Mouse (Mus musculus) neural tube, embryonic 15.5 days (tissue): ENCODE results near the gene Il4ra. TPM values are rescaled to one million over a fixed set of nuclear protein-coding genes. Genes with fewer than 3 reads are reported as not detected.

Experiments used
- ATAC-seq: fragments of 200-750 bp; cut with Nextera tagmentation; 2 replicates; pipeline ENCODE4 v1.8.0; 2017; ENCODE audit warnings: mild to moderate bottlenecking, moderate TSS enrichment, moderate library complexity; ENCODE audit not compliant: low FRiP score
- H3K27ac ChIP-seq: fragments of 300-500 bp; sonication (generic); replicated peaks from 2 replicates; pipeline ENCODE4 v1.5.1; 2015; ENCODE audit warnings: mild to moderate bottlenecking, inconsistent platforms
- H3K27me3 ChIP-seq: fragments of 300-500 bp; sonication (generic); replicated peaks from 2 replicates; pipeline ENCODE4 v1.6.1; 2015; ENCODE audit warnings: inconsistent platforms
- H3K36me3 ChIP-seq: fragments of 300-500 bp; sonication (generic); 2 replicates; pipeline ENCODE4 v1.6.1; 2015; ENCODE audit warnings: inconsistent platforms
- H3K4me1 ChIP-seq: fragments of 300-500 bp; sonication (generic); 2 replicates; pipeline ENCODE4 v1.6.1; 2015; ENCODE audit warnings: inconsistent platforms
- H3K4me2 ChIP-seq: fragments of 300-500 bp; sonication (generic); 2 replicates; pipeline ENCODE4 v1.6.1; 2015; ENCODE audit warnings: inconsistent platforms, mild to moderate bottlenecking, moderate library complexity
- H3K4me3 ChIP-seq: fragments of 300-500 bp; sonication (generic); replicated peaks from 2 replicates; pipeline ENCODE4 v1.5.1; 2015; ENCODE audit warnings: mild to moderate bottlenecking, inconsistent platforms
- H3K9ac ChIP-seq: fragments of 300-500 bp; sonication (generic); replicated peaks from 2 replicates; pipeline ENCODE4 v1.6.1; 2015; ENCODE audit warnings: mild to moderate bottlenecking, inconsistent platforms
- H3K9me3 ChIP-seq: fragments of 300-500 bp; sonication (generic); replicated peaks from 2 replicates; pipeline ENCODE4 v1.6.1; 2016; ENCODE audit warnings: inconsistent platforms
- WGBS: fragments of 180-500 bp; shearing (Covaris S2); methylation state at CpG from one replicate; pipeline ENCODE4 v1.1.7; 2015; ENCODE audit warnings: mixed read lengths; 5-methylcytosine and 5-hydroxymethylcytosine counted together
- polyA plus RNA-seq: library from polyadenylated mRNA; unstranded; fragments of >200 nt; fragmentation: Nextera tagmentation; extraction: Ambion mirVana; gene quantifications from 2 replicates; pipeline ENCODE4 v1.2.1, GENCODE M21; 2015

The Il4ra gene
- polyA plus RNA-seq, 1 experiment from 2014 or later = 5.3 TPM

GRCm38 (mm10) chr7:125603185-125603631 lies 51.3 kb downstream of the Il4ra start, which contains the start of gene Il21r:
Gene Il21r (plus strand): TSS chr7:125603429.
- no peak for ATAC-seq
- no peaks in the 10 kb centered on the region for H3K4me1 ChIP-seq
- WGBS = 79% methylated on average over 11 of the region's 11 CpGs
- H3K36me3 ChIP-seq = no peaks in the 10 kb centered on the region
- no peak within 1 kb of the TSS for H3K4me2 ChIP-seq
- H3K27me3 ChIP-seq = no peaks in the 10 kb centered on the region
- H3K9me3 ChIP-seq = no peaks in the 10 kb centered on the region
- H3K9ac ChIP-seq = no peak within 1 kb of the TSS
- H3K4me3 ChIP-seq = no peak within 1 kb of the TSS
- H3K27ac ChIP-seq = no peak within 1 kb of the TSS

GRCm38 (mm10) chr7:125604362-125605319 lies 52.7 kb downstream of the Il4ra start:
- Histone ChIP-seq H3K4me3 (no peak overlapping the region), H3K36me3 (no peaks in the 10 kb centered on the region), H3K4me2 (no peak overlapping the region), H3K27ac (no peak overlapping the region), H3K9me3 (0 out of 2 replicates have a peak, but pooled peaks cover 3% of the 10 kb centered on the region), H3K9ac (no peak overlapping the region), H3K4me1 (no peaks in the 10 kb centered on the region), H3K27me3 (no peaks in the 10 kb centered on the region)
- ATAC-seq = no peak
- 87% methylated on average over 12 of the region's 12 CpGs for WGBS

- no peak for ATAC-seq
- no peaks in the 10 kb centered on the region for H3K27me3 ChIP-seq
- H3K27ac ChIP-seq = no peak overlapping the region
- H3K9ac ChIP-seq = no peak overlapping the region
- H3K9me3 ChIP-seq = 0 out of 2 replicates have a peak, but pooled peaks cover 3% of the 10 kb centered on the region
- 73% methylated on average over 4 of the region's 4 CpGs for WGBS
- H3K4me3 ChIP-seq = no peak overlapping the region
- no peaks in the 10 kb centered on the region for H3K36me3 ChIP-seq
- no peaks in the 10 kb centered on the region for H3K4me1 ChIP-seq
- H3K4me2 ChIP-seq = no peak overlapping the region
Observed at GRCm38 (mm10) chr7:125605725-125606139, 53.8 kb downstream of the Il4ra start.

GRCm38 (mm10) chr7:125606265-125607164 lies 54.6 kb downstream of the Il4ra start:
- whole genome bisulfite sequencing = 57% methylated on average over 2 of the region's 2 CpGs
- 0 out of 2 replicates have a peak, but pooled peaks cover 3% of the 10 kb centered on the region for H3K9me3 ChIP-seq
- ATAC-seq = no peak
- no peaks in the 10 kb centered on the region for H3K27me3 ChIP-seq
- no peak overlapping the region for H3K27ac ChIP-seq
- no peak overlapping the region for H3K9ac ChIP-seq
- no peak overlapping the region for H3K4me3 ChIP-seq
- H3K36me3 ChIP-seq = no peaks in the 10 kb centered on the region
- H3K4me1 ChIP-seq = no peaks in the 10 kb centered on the region
- H3K4me2 ChIP-seq = no peak overlapping the region

- no peaks in the 10 kb centered on the region for H3K36me3 ChIP-seq
- WGBS = 63% methylated on average over 6 of the region's 6 CpGs
Observed at GRCm38 (mm10) chr7:125607384-125608182, 55.7 kb downstream of the Il4ra start.

GRCm38 (mm10) chr7:125608183-125608688 lies 56.3 kb downstream of the Il4ra start:
- Histone ChIP-seq H3K4me3 (no peak overlapping the region), H3K4me1 (no peaks in the 10 kb centered on the region), H3K27ac (no peak overlapping the region), H3K36me3 (no peaks in the 10 kb centered on the region), H3K27me3 (no peaks in the 10 kb centered on the region), H3K4me2 (no peak overlapping the region), H3K9me3 (0 out of 2 replicates have a peak, but pooled peaks cover 3% of the 10 kb centered on the region), H3K9ac (no peak overlapping the region)
- no peak for ATAC-seq
- WGBS = 93% methylated on average over 4 of the region's 4 CpGs

More at GRCm38 (mm10) chr7:125607384-125608182, 55.7 kb downstream of the Il4ra start:
- 0 out of 2 replicates have a peak, but pooled peaks cover 3% of the 10 kb centered on the region for H3K9me3 ChIP-seq
- no peak overlapping the region for H3K9ac ChIP-seq
- no peak for ATAC-seq
- H3K27ac ChIP-seq = no peak overlapping the region
- no peak overlapping the region for H3K4me2 ChIP-seq
- H3K27me3 ChIP-seq = no peaks in the 10 kb centered on the region
- no peak overlapping the region for H3K4me3 ChIP-seq
- no peaks in the 10 kb centered on the region for H3K4me1 ChIP-seq

GRCm38 (mm10) chr7:125613579-125613978 lies 61.7 kb downstream of the Il4ra start:
- H3K27ac ChIP-seq = no peak overlapping the region
- no peak overlapping the region for H3K4me2 ChIP-seq
- 75% methylated on average over 5 of the region's 5 CpGs for WGBS
- H3K9ac ChIP-seq = no peak overlapping the region
- 0 out of 2 replicates have a peak, but pooled peaks cover 3% of the 10 kb centered on the region for H3K9me3 ChIP-seq
- no peak overlapping the region for H3K4me3 ChIP-seq
- no peak for ATAC-seq
- no peaks in the 10 kb centered on the region for H3K36me3 ChIP-seq
- no peaks in the 10 kb centered on the region for H3K27me3 ChIP-seq
- no peaks in the 10 kb centered on the region for H3K4me1 ChIP-seq

- H3K4me1 ChIP-seq = no peaks in the 10 kb centered on the region
- no peak overlapping the region for H3K9ac ChIP-seq
- no peak for ATAC-seq
- no peaks in the 10 kb centered on the region for H3K27me3 ChIP-seq
- H3K9me3 ChIP-seq = no peaks in the 10 kb centered on the region
- no peaks in the 10 kb centered on the region for H3K36me3 ChIP-seq
- H3K4me2 ChIP-seq = no peak overlapping the region
- H3K4me3 ChIP-seq = no peak overlapping the region
- H3K27ac ChIP-seq = no peak overlapping the region
- 95% methylated on average over 7 of the region's 7 CpGs for WGBS
Observed at GRCm38 (mm10) chr7:125615453-125615852, 63.5 kb downstream of the Il4ra start.

GRCm38 (mm10) chr7:125618016-125618415 lies 66.1 kb downstream of the Il4ra start:
- Histone ChIP-seq H3K36me3 (no peaks in the 10 kb centered on the region), H3K9me3 (no peaks in the 10 kb centered on the region), H3K9ac (no peak overlapping the region), H3K4me1 (no peaks in the 10 kb centered on the region), H3K4me2 (no peak overlapping the region), H3K4me3 (no peak overlapping the region), H3K27me3 (no peaks in the 10 kb centered on the region), H3K27ac (no peak overlapping the region)
- WGBS = 87% methylated on average over 7 of the region's 7 CpGs
- ATAC-seq = no peak

GRCm38 (mm10) chr7:125620077-125620476 lies 68.2 kb downstream of the Il4ra start:
- WGBS = 83% methylated on average over 4 of the region's 4 CpGs
- no peaks in the 10 kb centered on the region for H3K4me1 ChIP-seq
- H3K36me3 ChIP-seq = no peaks in the 10 kb centered on the region
- no peak overlapping the region for H3K4me3 ChIP-seq
- no peak overlapping the region for H3K4me2 ChIP-seq
- H3K9ac ChIP-seq = no peak overlapping the region
- H3K27ac ChIP-seq = no peak overlapping the region
- H3K9me3 ChIP-seq = no peaks in the 10 kb centered on the region
- no peak for ATAC-seq
- H3K27me3 ChIP-seq = no peaks in the 10 kb centered on the region
